Mouse (Mus musculus) v-Abl transformed pro-B cells (cell line): ENCODE measurements around the gene Lrrc8c.

ENCODE experiments used
- in situ Hi-C, 2 experiments: fragments of 400-800 bp; cut with MboI; formaldehyde crosslinking; loops; one replicate each; pipeline ENCODE4 v1.15.1; 2025; ENCODE audit not compliant: unreplicated experiment in 2 of 2

Gene Lrrc8c

GRCm38 (mm10) chr5:105536172-105536571 lies 17.0 kb downstream of the Lrrc8c start:
- in situ Hi-C loops: loop anchor here in 1 of 2 experiments (5.0 kb wide), 1 partner anchor 41 kb away; no protein-coding TSS in a partner anchor

GRCm38 (mm10) chr5:105537101-105537723 lies 18.0 kb downstream of the Lrrc8c start:
- in situ Hi-C loops: loop anchor here in 1 of 2 experiments (5.0 kb wide), 1 partner anchor 40 kb away; no protein-coding TSS in a partner anchor

- in situ Hi-C loops: no loop called here
Measured at GRCm38 (mm10) chr5:105541051-105541450, 21.9 kb downstream of the Lrrc8c start.

GRCm38 (mm10) chr5:105545126-105545525 lies 25.9 kb downstream of the Lrrc8c start:
- in situ Hi-C loops: no loop called here

- in situ Hi-C loops: no loop called here
Measured at GRCm38 (mm10) chr5:105547115-105547514, 27.9 kb downstream of the Lrrc8c start.

- in situ Hi-C loops: no loop called here
Measured at GRCm38 (mm10) chr5:105551808-105552207, 32.6 kb downstream of the Lrrc8c start.

- in situ Hi-C loops: no loop called here
Measured at GRCm38 (mm10) chr5:105556291-105556690, 37.1 kb downstream of the Lrrc8c start.

GRCm38 (mm10) chr5:105557346-105557745 lies 38.2 kb downstream of the Lrrc8c start:
- in situ Hi-C loops: no loop called here

GRCm38 (mm10) chr5:105557777-105558240 lies 38.6 kb downstream of the Lrrc8c start:
- in situ Hi-C loops: no loop called here

GRCm38 (mm10) chr5:105558517-105558916 lies 39.3 kb downstream of the Lrrc8c start:
- in situ Hi-C loops: no loop called here

GRCm38 (mm10) chr5:105561926-105562325 lies 42.7 kb downstream of the Lrrc8c start:
- in situ Hi-C loops: no loop called here

GRCm38 (mm10) chr5:105564761-105565160 lies 45.6 kb downstream of the Lrrc8c start:
- in situ Hi-C loops: no loop called here

GRCm38 (mm10) chr5:105565824-105566223 lies 46.6 kb downstream of the Lrrc8c start:
- in situ Hi-C loops: no loop called here

- in situ Hi-C loops: no loop called here
Measured at GRCm38 (mm10) chr5:105566852-105567412, 47.7 kb downstream of the Lrrc8c start.

- in situ Hi-C loops: no loop called here
Measured at GRCm38 (mm10) chr5:105568043-105568747, 49.0 kb downstream of the Lrrc8c start.

GRCm38 (mm10) chr5:105569168-105569567 lies 50.0 kb downstream of the Lrrc8c start:
- in situ Hi-C loops: no loop called here

GRCm38 (mm10) chr5:105572160-105572692 lies 53.0 kb downstream of the Lrrc8c start:
- in situ Hi-C loops: no loop called here

- in situ Hi-C loops: no loop called here
Measured at GRCm38 (mm10) chr5:105572876-105573275, 53.7 kb downstream of the Lrrc8c start.

GRCm38 (mm10) chr5:105574835-105575234 lies 55.6 kb downstream of the Lrrc8c start:
- in situ Hi-C loops: loop anchor here in 1 of 2 experiments (5.0 kb wide), 1 partner anchor 38 kb away; no protein-coding TSS in a partner anchor

- in situ Hi-C loops: loop anchor here in 1 of 2 experiments (5.0 kb wide), 1 partner anchor 39 kb away; no protein-coding TSS in a partner anchor
Measured at GRCm38 (mm10) chr5:105575839-105576238, 56.7 kb downstream of the Lrrc8c start.

- in situ Hi-C loops: no loop called here
Measured at GRCm38 (mm10) chr5:105580909-105581308, 61.7 kb downstream of the Lrrc8c start.
